ENCODE assay signal across 8 mouse cellular contexts in genomic region chr12:107977086-107977485, GRCm38 (mm10). TPM values are rescaled to one million over a fixed set of nuclear protein-coding genes. Genes with fewer than 3 reads are reported as not detected.
A peak's percentile ranks its signal among the peaks of the same experiment; 100 is the strongest.
DNase-seq lines count a peak whose midpoint lies in the region; ATAC-seq and TF ChIP-seq lines count a peak whose summit lies in the region.

No protein-coding gene starts in this region.

- peak overlapping the region; percentile 46; the same call in 1 of the 2 replicates for H3K4me3 ChIP-seq in heart, embryonic 10.5 days
- H3K4me3 ChIP-seq in spleen, adult 2 months (ENCODE audit: extremely low read depth, insufficient read depth, insufficient read length) = no peak overlapping the region
- peak overlapping the region; percentile 1; the same call in 1 of the 2 replicates for H3K4me3 ChIP-seq in limb, embryonic 12.5 days (replicated peaks)

- TF ChIP-seq POLR2A in spleen, adult 2 months (IDR thresholded peaks at IDR 0.05; ENCODE audit: low read depth, low read length) = no peak

- TF ChIP-seq CTCF in spleen, adult 2 months (IDR thresholded peaks at IDR 0.05; ENCODE audit: extremely low read depth, insufficient read depth, insufficient read length, insufficient replicate concordance) = no peak

- H3K4me1 ChIP-seq in heart, embryonic 10.5 days = peaks cover 78% of the 10 kb centered on the region
- peaks cover 2% of the 10 kb centered on the region for H3K4me1 ChIP-seq in spleen, adult 2 months (ENCODE audit: control insufficient read depth, insufficient read depth, insufficient read length)
- peaks cover 97% of the 10 kb centered on the region for H3K4me1 ChIP-seq in limb, embryonic 12.5 days (replicated peaks)

- H3K9me3 ChIP-seq in heart, embryonic 10.5 days = no peaks in the 10 kb centered on the region
- no peaks in the 10 kb centered on the region for H3K9me3 ChIP-seq in limb, embryonic 12.5 days

- peak overlapping the region; percentile 77 for H3K4me2 ChIP-seq in limb, embryonic 12.5 days

- no peak overlapping the region for H3K27ac ChIP-seq in heart, embryonic 10.5 days
- H3K27ac ChIP-seq in spleen, adult 2 months (ENCODE audit: insufficient read depth, low read length) = 0 out of 2 replicates have a peak overlapping the region, but pooled peaks have one; percentile 4
- H3K27ac ChIP-seq in limb, embryonic 12.5 days = no peak overlapping the region

- H3K9ac ChIP-seq in limb, embryonic 12.5 days (replicated peaks) = no peak overlapping the region

- 27% methylated on average over 8 of the region's 8 CpGs for WGBS in heart, embryonic 10.5 days
- WGBS in spleen, adult 2 months = 20% methylated on average over 8 of the region's 8 CpGs
- WGBS in limb, embryonic 12.5 days = 17% methylated on average over 8 of the region's 8 CpGs

- DNase-seq in heart, embryonic 10.5 days (ENCODE audit: low spot score) = no peak
- no peak for DNase-seq in heart, postnatal 4 days
- no peak for DNase-seq in spleen, adult 2 months (ENCODE audit: low read depth in 1 of 2, low spot score in 2 of 2)
- DNase-seq in spleen, postnatal 36 days (ENCODE audit: low spot score in 2 of 2) = no peak
- DNase-seq in ovary, postnatal 10 days (ENCODE audit: low spot score) = no peak
- DNase-seq in adrenal gland, postnatal 4 days (ENCODE audit: low spot score in 2 of 2) = no peak

- no peak for ATAC-seq in limb, embryonic 12.5 days (ENCODE audit: insufficient number of reproducible peaks, insufficient read depth, low FRiP score, low TSS enrichment, low read depth)
- no peak for ATAC-seq in erythroblast, adult 5-6 weeks (replicated peaks; ENCODE audit: low FRiP score, poor library complexity, severe bottlenecking)

- H3K36me3 ChIP-seq in heart, embryonic 10.5 days = no peaks in the 10 kb centered on the region
- H3K36me3 ChIP-seq in spleen, adult 2 months (ENCODE audit: control insufficient read depth, insufficient read depth, low read length) = no peaks in the 10 kb centered on the region
- H3K36me3 ChIP-seq in limb, embryonic 12.5 days = no peaks in the 10 kb centered on the region

- peaks cover 44% of the 10 kb centered on the region for H3K27me3 ChIP-seq in heart, embryonic 10.5 days (ENCODE audit: insufficient read depth, poor library complexity, severe bottlenecking)
- H3K27me3 ChIP-seq in spleen, adult 2 months (ENCODE audit: control insufficient read depth, insufficient read depth, low read length) = peaks cover 2% of the 10 kb centered on the region; the same call in 1 of the 2 replicates
- peaks cover 3% of the 10 kb centered on the region; the same call in 1 of the 2 replicates for H3K27me3 ChIP-seq in limb, embryonic 12.5 days

RNA-seq across cellular contexts. Expression of gene Bcl11b, which starts 26.3 kb away (rescaled TPM):
- polyA plus RNA-seq in heart, embryonic 10.5 days (2016; fragmentation: Nextera tagmentation; extraction: Ambion mirVana) = 3.1 and 3.3 TPM in 2 replicates
- total RNA-seq in heart, postnatal 4 days (2021) = 1 to 10 TPM; 1.5 to 1.6 TPM
- polyA plus RNA-seq in spleen, adult 2 months (2012; rRNA removed) = 19.7 and 37.3 TPM in 2 replicates
- polyA plus RNA-seq in limb, embryonic 12.5 days (2016; fragmentation: Nextera tagmentation; extraction: Ambion mirVana) = 19.6 and 19.9 TPM in 2 replicates
- 0.21 TPM in 1 of 2 replicates, not detected in the other for total RNA-seq in erythroblast, adult 5-6 weeks (2015; ENCODE audit: low replicate concordance)
- 0.28 TPM in 1 of 2 replicates, not detected in the other for total RNA-seq in erythroblast, adult 5-6 weeks (2017; ENCODE audit: low replicate concordance)
- 1 to 10 TPM; 1.4 to 2.2 TPM for total RNA-seq in adrenal gland, postnatal 4 days (2021)
